Mouse (Mus musculus) hindbrain, embryonic 13.5 days (tissue): ENCODE data around the gene Gm10300. TPM values are rescaled to one million over a fixed set of nuclear protein-coding genes. Genes with fewer than 3 reads are reported as not detected.

Experiments
- ATAC-seq: fragments of 200-750 bp; cut with Nextera tagmentation; 2 replicates; pipeline ENCODE4 v1.8.0; 2017; ENCODE audit warnings: moderate TSS enrichment; ENCODE audit not compliant: low FRiP score
- H3K27ac ChIP-seq: fragments of 300-500 bp; sonication (generic); 2 replicates; pipeline ENCODE4 v1.5.1; 2015; ENCODE audit warnings: inconsistent platforms, mild to moderate bottlenecking, moderate library complexity
- H3K27me3 ChIP-seq: fragments of 300-500 bp; sonication (generic); 2 replicates; pipeline ENCODE4 v1.6.1; 2015; ENCODE audit warnings: mild to moderate bottlenecking, inconsistent platforms
- H3K36me3 ChIP-seq: fragments of 300-500 bp; sonication (generic); 2 replicates; pipeline ENCODE4 v1.6.1; 2015; ENCODE audit warnings: mild to moderate bottlenecking, inconsistent platforms
- H3K4me1 ChIP-seq: fragments of 300-500 bp; sonication (generic); replicated peaks from 2 replicates; pipeline ENCODE4 v1.6.1; 2015; ENCODE audit warnings: inconsistent platforms
- H3K4me2 ChIP-seq: fragments of 300-500 bp; sonication (generic); 2 replicates; pipeline ENCODE4 v1.6.1; 2015; ENCODE audit warnings: inconsistent platforms, mild to moderate bottlenecking, moderate library complexity
- H3K4me3 ChIP-seq: fragments of 300-500 bp; sonication (generic); 2 replicates; pipeline ENCODE4 v1.5.1; 2015; ENCODE audit warnings: mild to moderate bottlenecking, inconsistent platforms
- H3K9ac ChIP-seq: fragments of 300-500 bp; sonication (generic); 2 replicates; pipeline ENCODE4 v1.6.1; 2015; ENCODE audit warnings: mild to moderate bottlenecking, inconsistent platforms
- H3K9me3 ChIP-seq: fragments of 300-500 bp; sonication (generic); 2 replicates; pipeline ENCODE4 v1.6.1; 2016; ENCODE audit warnings: inconsistent platforms
- WGBS: fragments of 180-500 bp; shearing (Covaris S2); methylation state at CpG from one replicate; pipeline ENCODE4 v1.1.7; 2015; 5-methylcytosine and 5-hydroxymethylcytosine counted together
- polyA plus RNA-seq: library from polyadenylated mRNA; unstranded; fragments of >200 nt; fragmentation: Nextera tagmentation; extraction: Ambion mirVana; gene quantifications from 2 replicates; pipeline ENCODE4 v1.2.1, GENCODE M21; 2015

The Gm10300 gene
- polyA plus RNA-seq, 1 experiment from 2014 or later, result not detected

GRCm38 (mm10) chr4:132060040-132060832 lies 14.3 kb upstream of the Gm10300 start:
- H3K27me3 ChIP-seq, result no peaks in the 10 kb centered on the region
- no peaks in the 10 kb centered on the region for H3K36me3 ChIP-seq
- H3K4me1 ChIP-seq, result no peaks in the 10 kb centered on the region
- no peak overlapping the region for H3K4me3 ChIP-seq
- 73% methylated on average over 17 of the region's 17 CpGs for WGBS
- no peak overlapping the region for H3K4me2 ChIP-seq
- no peaks in the 10 kb centered on the region for H3K9me3 ChIP-seq
- no peak overlapping the region for H3K27ac ChIP-seq
- H3K9ac ChIP-seq, result no peak overlapping the region
- ATAC-seq, result no peak

- Histone ChIP-seq H3K4me3 (no peak overlapping the region), H3K27ac (no peak overlapping the region), H3K9me3 (no peaks in the 10 kb centered on the region), H3K4me1 (peaks cover 11% of the 10 kb centered on the region), H3K27me3 (no peaks in the 10 kb centered on the region), H3K36me3 (no peaks in the 10 kb centered on the region), H3K4me2 (no peak overlapping the region), H3K9ac (no peak overlapping the region)
- WGBS, result 74% methylated on average over 8 of the region's 8 CpGs
- ATAC-seq, result no peak
Measured at GRCm38 (mm10) chr4:132062289-132062688, 12.2 kb upstream of the Gm10300 start.

- no peaks in the 10 kb centered on the region for H3K27me3 ChIP-seq
- 82% methylated on average over 17 of the region's 17 CpGs for WGBS
- no peak overlapping the region for H3K9ac ChIP-seq
- H3K9me3 ChIP-seq, result no peaks in the 10 kb centered on the region
- no peaks in the 10 kb centered on the region for H3K36me3 ChIP-seq
- peaks cover 11% of the 10 kb centered on the region for H3K4me1 ChIP-seq
- H3K4me3 ChIP-seq, result no peak overlapping the region
- ATAC-seq, result no peak
- no peak overlapping the region for H3K4me2 ChIP-seq
- H3K27ac ChIP-seq, result no peak overlapping the region
Measured at GRCm38 (mm10) chr4:132062934-132063884, 11.3 kb upstream of the Gm10300 start.

GRCm38 (mm10) chr4:132064550-132064949 lies 9.9 kb upstream of the Gm10300 start:
- no peak overlapping the region for H3K4me3 ChIP-seq
- H3K9me3 ChIP-seq, result no peaks in the 10 kb centered on the region
- no peak overlapping the region for H3K9ac ChIP-seq
- WGBS, result 93% methylated on average over 5 of the region's 5 CpGs
- peaks cover 11% of the 10 kb centered on the region for H3K4me1 ChIP-seq
- H3K36me3 ChIP-seq, result no peaks in the 10 kb centered on the region
- H3K27me3 ChIP-seq, result no peaks in the 10 kb centered on the region
- no peak overlapping the region for H3K4me2 ChIP-seq
- no peak overlapping the region for H3K27ac ChIP-seq
- no peak for ATAC-seq

GRCm38 (mm10) chr4:132065578-132065977 lies 8.9 kb upstream of the Gm10300 start:
- Histone ChIP-seq H3K27me3 (no peaks in the 10 kb centered on the region), H3K4me1 (peaks cover 11% of the 10 kb centered on the region), H3K9me3 (no peaks in the 10 kb centered on the region), H3K4me3 (no peak overlapping the region), H3K9ac (0 out of 2 replicates have a peak overlapping the region, but pooled peaks have one; percentile 13), H3K27ac (no peak overlapping the region), H3K36me3 (no peaks in the 10 kb centered on the region), H3K4me2 (no peak overlapping the region)
- 67% methylated on average over 3 of the region's 3 CpGs for WGBS
- ATAC-seq, result no peak

DNA sequence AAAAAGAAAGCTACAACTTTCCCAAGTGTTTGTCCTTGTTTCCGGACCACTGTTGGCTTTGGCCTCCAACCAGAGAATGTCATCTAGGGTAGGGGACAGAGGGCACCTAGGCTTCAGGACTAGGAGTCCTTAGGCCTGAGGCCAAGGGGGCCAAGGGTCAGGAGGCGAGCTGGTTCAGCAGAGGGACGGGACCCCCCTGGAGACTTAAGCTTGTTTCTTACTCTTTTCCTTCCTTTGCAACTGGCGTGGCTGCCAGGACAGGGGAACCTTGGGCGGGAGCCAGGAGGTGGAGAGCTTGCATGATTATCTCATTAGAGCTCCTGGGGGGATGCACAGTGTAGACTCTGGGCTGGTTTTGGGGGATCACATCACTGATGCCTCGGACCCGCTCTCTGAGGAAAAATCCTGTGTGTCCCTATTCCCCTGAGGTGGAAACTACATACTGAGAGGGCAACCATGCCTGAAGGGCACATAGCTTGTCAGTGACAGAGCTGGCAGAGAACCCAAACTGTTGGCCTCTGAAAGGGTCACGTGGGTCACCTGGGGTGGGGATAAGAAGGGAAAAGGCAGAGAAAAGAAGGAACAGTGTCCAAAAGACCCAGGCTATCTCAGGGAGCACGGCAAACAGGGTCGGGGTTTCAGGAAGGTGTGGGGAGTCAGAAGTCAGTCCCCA lies 8.3 kb upstream of the Gm10300 start:
- Histone ChIP-seq H3K9ac (no peak overlapping the region), H3K9me3 (no peaks in the 10 kb centered on the region), H3K4me3 (no peak overlapping the region), H3K36me3 (no peaks in the 10 kb centered on the region), H3K4me1 (peaks cover 11% of the 10 kb centered on the region), H3K27me3 (no peaks in the 10 kb centered on the region), H3K27ac (no peak overlapping the region), H3K4me2 (no peak overlapping the region)
- no peak for ATAC-seq
- 58% methylated on average over 10 of the region's 10 CpGs for WGBS

GRCm38 (mm10) chr4:132067112-132067937 lies 7.2 kb upstream of the Gm10300 start:
- H3K4me3 ChIP-seq, result no peak overlapping the region
- H3K27ac ChIP-seq, result no peak overlapping the region
- H3K36me3 ChIP-seq, result no peaks in the 10 kb centered on the region
- H3K9ac ChIP-seq, result no peak overlapping the region
- H3K4me1 ChIP-seq, result peaks cover 11% of the 10 kb centered on the region
- H3K27me3 ChIP-seq, result no peaks in the 10 kb centered on the region
- H3K9me3 ChIP-seq, result no peaks in the 10 kb centered on the region
- H3K4me2 ChIP-seq, result no peak overlapping the region
- no peak for ATAC-seq
- 88% methylated on average over 14 of the region's 14 CpGs for WGBS

DNA sequence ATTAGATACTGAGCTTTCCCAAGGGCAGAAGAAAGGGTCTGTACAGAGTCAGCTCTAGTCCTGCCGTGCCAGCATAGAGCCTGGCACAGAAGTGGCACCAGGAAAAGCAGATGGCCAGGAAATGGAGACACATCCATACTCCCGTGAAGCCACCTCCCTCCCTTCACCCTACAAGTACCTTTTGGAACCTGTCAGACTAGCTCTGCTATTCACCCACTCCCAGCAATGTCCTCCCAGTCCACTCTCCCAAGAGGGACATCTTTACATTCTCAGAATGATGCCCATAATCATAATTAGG lies 6.6 kb upstream of the Gm10300 start:
- WGBS, result 93% methylated on average over 2 of the region's 2 CpGs
- no peak for ATAC-seq

DNA sequence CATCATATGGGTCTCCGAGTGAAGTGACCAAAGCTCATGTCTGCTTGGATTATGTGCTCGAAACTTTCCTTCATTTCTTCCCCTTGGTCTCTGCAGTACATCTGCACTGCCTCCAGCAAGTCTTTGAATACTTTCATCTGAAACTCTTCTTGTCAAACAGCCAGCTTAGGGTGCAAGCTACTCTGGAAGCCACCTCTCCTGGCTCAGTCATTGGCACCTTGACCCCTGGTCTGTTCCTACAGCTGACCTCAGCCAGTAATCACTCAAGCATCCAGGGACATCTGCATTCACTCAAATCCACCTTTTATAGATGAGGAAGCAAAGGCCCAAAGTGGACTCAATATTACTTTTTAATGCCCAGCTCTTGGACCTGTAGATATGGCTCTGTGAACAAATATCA lies 2.8 kb upstream of the Gm10300 start:
- 87% methylated on average over 2 of the region's 2 CpGs for WGBS
- Histone ChIP-seq H3K4me1 (peaks cover 12% of the 10 kb centered on the region), H3K4me3 (no peak overlapping the region), H3K4me2 (no peak overlapping the region), H3K36me3 (no peaks in the 10 kb centered on the region), H3K9me3 (no peaks in the 10 kb centered on the region), H3K27me3 (peaks cover 19% of the 10 kb centered on the region), H3K9ac (no peak overlapping the region), H3K27ac (no peak overlapping the region)
- ATAC-seq, result no peak

More for the DNA sequence above, 6.6 kb upstream of the Gm10300 start:
- Histone ChIP-seq H3K9ac (no peak overlapping the region), H3K9me3 (no peaks in the 10 kb centered on the region), H3K4me1 (peaks cover 11% of the 10 kb centered on the region), H3K27ac (no peak overlapping the region), H3K27me3 (peaks cover 4% of the 10 kb centered on the region; the same call in 1 of the 2 replicates), H3K36me3 (no peaks in the 10 kb centered on the region), H3K4me3 (no peak overlapping the region), H3K4me2 (no peak overlapping the region)

DNA sequence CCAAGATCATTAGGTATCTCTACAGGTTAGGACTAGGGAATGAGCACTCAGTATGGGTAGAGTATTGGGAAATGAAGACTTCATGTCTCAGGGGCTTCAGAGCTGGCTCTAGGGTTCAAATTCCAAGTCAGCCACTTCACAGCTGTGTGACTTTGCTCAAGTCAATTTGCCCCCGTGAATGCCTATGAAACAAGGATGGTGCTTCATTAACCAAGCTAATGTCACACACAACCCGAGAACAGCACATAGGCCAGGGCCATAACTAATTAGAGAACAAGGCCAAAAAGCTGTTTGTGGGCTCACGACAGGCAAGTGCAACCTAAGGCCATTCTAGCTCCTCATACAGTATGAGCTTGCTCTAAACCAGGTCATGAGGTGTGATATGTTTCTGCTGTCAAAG lies 2.3 kb upstream of the Gm10300 start:
- 65% methylated on average over 3 of the region's 3 CpGs for WGBS
- ATAC-seq, result no peak
- Histone ChIP-seq H3K4me1 (peaks cover 13% of the 10 kb centered on the region), H3K36me3 (no peaks in the 10 kb centered on the region), H3K4me3 (no peak overlapping the region), H3K4me2 (no peak overlapping the region), H3K9ac (no peak overlapping the region), H3K27ac (no peak overlapping the region), H3K27me3 (peaks cover 23% of the 10 kb centered on the region), H3K9me3 (no peaks in the 10 kb centered on the region)

DNA sequence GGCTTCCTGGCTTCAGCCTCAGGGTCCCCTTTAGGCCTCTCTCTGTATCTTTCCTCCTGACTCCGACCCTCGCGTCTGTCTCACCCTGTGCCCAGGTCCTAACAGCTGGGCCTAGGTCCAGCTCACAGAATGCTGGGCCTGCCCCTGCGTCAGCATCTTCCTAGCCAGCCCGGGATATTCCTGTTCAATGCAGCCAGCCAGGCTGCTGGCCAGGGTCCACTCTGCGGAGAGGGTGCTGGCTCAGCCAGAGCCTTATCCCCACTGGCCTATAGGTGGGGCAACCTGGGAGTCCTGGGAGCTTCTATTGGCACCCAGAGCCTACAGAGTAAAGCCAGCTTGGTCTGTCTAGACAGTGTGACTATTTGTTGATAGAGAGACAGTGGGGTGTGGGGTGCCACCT lies 1.6 kb upstream of the Gm10300 start:
- H3K9ac ChIP-seq, result peak overlapping the region; percentile 13; the same call in 1 of the 2 replicates
- no peak overlapping the region for H3K27ac ChIP-seq
- no peaks in the 10 kb centered on the region for H3K9me3 ChIP-seq
- no peak overlapping the region for H3K4me3 ChIP-seq
- no peaks in the 10 kb centered on the region for H3K36me3 ChIP-seq
- peaks cover 13% of the 10 kb centered on the region for H3K4me1 ChIP-seq
- no peak overlapping the region for H3K4me2 ChIP-seq
- no peak for ATAC-seq
- WGBS, result 73% methylated on average over 6 of the region's 6 CpGs
- peaks cover 26% of the 10 kb centered on the region for H3K27me3 ChIP-seq
